Mouse (Mus musculus): Measurements from ENCODE around the gene Actn4. TPM values are rescaled to one million over a fixed set of nuclear protein-coding genes. Genes with fewer than 3 reads are reported as not detected.

The Actn4 gene
- total and polyA plus RNA-seq, 3 experiments = 60.5 to 267 TPM; not detected in 1

DNA sequence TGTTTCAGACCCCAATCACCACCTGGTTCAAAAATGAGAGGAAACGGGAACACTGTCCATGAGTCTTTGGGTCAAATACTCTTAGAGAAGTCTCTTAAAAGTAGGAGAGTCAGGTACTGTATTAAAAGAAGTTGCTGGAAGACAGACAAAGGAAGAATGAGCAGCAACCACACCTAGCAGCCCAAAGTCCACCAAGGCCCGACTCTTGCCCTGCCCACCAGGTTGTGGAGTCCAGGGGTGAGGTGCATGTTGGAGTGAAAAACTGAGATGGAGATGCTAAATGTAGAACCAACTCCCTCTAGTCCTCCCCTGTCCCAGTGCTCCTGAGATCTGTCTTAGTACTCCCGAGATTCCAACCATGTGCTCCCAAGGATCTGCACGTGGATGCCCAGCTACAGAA lies 111.5 kb downstream of the Actn4 start:
- no peaks in the 10 kb centered on the region for H3K4me1 ChIP-seq (ENCODE audit: control insufficient read depth in 1 of 2, insufficient read depth in 2 of 2, low read length in 2 of 2)
- H3K79me2 ChIP-seq (ENCODE audit: control insufficient read depth, insufficient read depth, low read length, poor library complexity) = no peaks in the 10 kb centered on the region
- no peaks in the 10 kb centered on the region; a peak in 2 of 4 replicates for H3K27me3 ChIP-seq (ENCODE audit: control insufficient read depth in 1 of 2, insufficient read depth in 2 of 2, low read length in 2 of 2)
- H3K36me3 ChIP-seq (ENCODE audit: control insufficient read depth in 1 of 2, insufficient read depth in 2 of 2, low read length in 2 of 2) = no peaks in the 10 kb centered on the region
- no peak overlapping the region for H3K27ac ChIP-seq (ENCODE audit: control insufficient read depth, low read depth, low read length)
- no peaks in the 10 kb centered on the region for H3K9me3 ChIP-seq (replicated peaks; ENCODE audit: insufficient read depth, low read length)
- no peak overlapping the region for H3K9ac ChIP-seq (ENCODE audit: control insufficient read depth, low read depth, low read length, poor library complexity, severe bottlenecking)
- DNase-seq (ENCODE audit: low read depth, low spot score) = no peak
- no peak overlapping the region for H3K4me3 ChIP-seq (ENCODE audit: control insufficient read depth in 1 of 2, insufficient read depth in 1 of 2, low read depth in 2 of 2, low read length in 2 of 2)
- TF ChIP-seq BHLHE40 (IDR thresholded peaks at IDR 0.05; ENCODE audit: borderline replicate concordance, low read depth, low read length) = no peak
- TF ChIP-seq MYB (IDR thresholded peaks at IDR 0.05; ENCODE audit: low read depth, low read length) = no peak
- no peak for TF ChIP-seq TBP (IDR thresholded peaks at IDR 0.05; ENCODE audit: low read depth, low read length)
- TF ChIP-seq POLR2A (IDR thresholded peaks at IDR 0.05; ENCODE audit: control insufficient read depth in 1 of 2, insufficient read depth in 1 of 2, low read depth in 1 of 2, low read length in 2 of 2, poor library complexity in 1 of 2) = no peak
- TF ChIP-seq CHD2 (IDR thresholded peaks at IDR 0.05; ENCODE audit: low read length) = no peak
- no peak for TF ChIP-seq GATA1 (IDR thresholded peaks at IDR 0.05; ENCODE audit: low read depth, low read length)

GRCm38 (mm10) chr7:28849700-28850236 lies 112.4 kb downstream of the Actn4 start:
- H3K9ac ChIP-seq (ENCODE audit: control insufficient read depth, low read depth, low read length, poor library complexity, severe bottlenecking) = no peak overlapping the region
- no peak overlapping the region for H3K4me3 ChIP-seq (ENCODE audit: control insufficient read depth in 1 of 2, insufficient read depth in 1 of 2, low read depth in 2 of 2, low read length in 2 of 2)
- no peaks in the 10 kb centered on the region for H3K36me3 ChIP-seq (ENCODE audit: control insufficient read depth in 1 of 2, insufficient read depth in 2 of 2, low read length in 2 of 2)
- DNase-seq (ENCODE audit: low read depth, low spot score) = no peak
- no peaks in the 10 kb centered on the region for H3K9me3 ChIP-seq (replicated peaks; ENCODE audit: insufficient read depth, low read length)
- no peaks in the 10 kb centered on the region for H3K4me1 ChIP-seq (ENCODE audit: control insufficient read depth in 1 of 2, insufficient read depth in 2 of 2, low read length in 2 of 2)
- H3K79me2 ChIP-seq (ENCODE audit: control insufficient read depth, insufficient read depth, low read length, poor library complexity) = no peaks in the 10 kb centered on the region
- H3K27me3 ChIP-seq (ENCODE audit: control insufficient read depth in 1 of 2, insufficient read depth in 2 of 2, low read length in 2 of 2) = no peaks in the 10 kb centered on the region; a peak in 2 of 4 replicates
- TF ChIP-seq MYC (IDR thresholded peaks at IDR 0.05; ENCODE audit: low read depth, low read length) (no peak), SIN3A (IDR thresholded peaks at IDR 0.05; ENCODE audit: low read length) (no peak), MXI1 (IDR thresholded peaks at IDR 0.05; ENCODE audit: low read depth, low read length) (no peak), ZMIZ1 (IDR thresholded peaks at IDR 0.05; ENCODE audit: low read depth, low read length) (no peak), POLR2A (IDR thresholded peaks at IDR 0.05; ENCODE audit: control insufficient read depth in 1 of 2, insufficient read depth in 1 of 2, low read depth in 1 of 2, low read length in 2 of 2, poor library complexity in 1 of 2) (no peak), E2F4 (IDR thresholded peaks at IDR 0.05; ENCODE audit: borderline replicate concordance, low read depth, low read length) (no peak), GATA1 (IDR thresholded peaks at IDR 0.05; ENCODE audit: low read depth, low read length) (no peak), MAX (IDR thresholded peaks at IDR 0.05; ENCODE audit: low read length) (no peak), BHLHE40 (IDR thresholded peaks at IDR 0.05; ENCODE audit: borderline replicate concordance, low read depth, low read length) (no peak), MEF2A (IDR thresholded peaks at IDR 0.05; ENCODE audit: extremely low read depth, insufficient replicate concordance, low read depth, low read length, poor library complexity, severe bottlenecking) (no peak), JUND (IDR thresholded peaks at IDR 0.05; ENCODE audit: low read depth, low read length) (no peak), KAT2A (conservative IDR thresholded peaks at IDR 0.05; ENCODE audit: low read depth, low read length) (no peak), CHD2 (IDR thresholded peaks at IDR 0.05; ENCODE audit: low read length) (no peak), ZKSCAN1 (IDR thresholded peaks at IDR 0.05; ENCODE audit: low read depth, low read length) (no peak), HCFC1 (IDR thresholded peaks at IDR 0.05; ENCODE audit: low read depth, low read length) (no peak), NELFE (IDR thresholded peaks at IDR 0.05; ENCODE audit: low read depth, low read length) (no peak)
- H3K27ac ChIP-seq (ENCODE audit: control insufficient read depth, low read depth, low read length) = no peak overlapping the region

Data from MEL (cell line).